Mouse (Mus musculus) liver, postnatal 0 days (tissue): ENCODE measurements around the gene Cnppd1. TPM values are rescaled to one million over a fixed set of nuclear protein-coding genes. Genes with fewer than 3 reads are reported as not detected.

Source experiments
- ATAC-seq: fragments of 200-750 bp; cut with Nextera tagmentation; 2 replicates; pipeline ENCODE4 v1.8.0; 2017; ENCODE audit warnings: mild to moderate bottlenecking, moderate library complexity
- DNase-seq: peaks from one replicate; pipeline ENCODE4 v3.0.0-alpha.2; 2016
- H3K27ac ChIP-seq: fragments of 300-500 bp; sonication (generic); 2 replicates; pipeline ENCODE4 v1.5.1; 2014; ENCODE audit warnings: antibody characterized with exemption, moderate library complexity, mild to moderate bottlenecking, low read depth
- H3K27me3 ChIP-seq: fragments of 300-500 bp; sonication (generic); 2 replicates; pipeline ENCODE4 v1.6.1; 2014; ENCODE audit warnings: low read length, control low read depth, mixed read lengths; ENCODE audit not compliant: insufficient read depth
- H3K36me3 ChIP-seq: fragments of 300-500 bp; sonication (generic); replicated peaks from 2 replicates; pipeline ENCODE4 v1.6.1; 2014; ENCODE audit warnings: mild to moderate bottlenecking, control low read depth, low read length, moderate library complexity, mixed read lengths; ENCODE audit not compliant: insufficient read depth
- H3K4me1 ChIP-seq: fragments of 300-500 bp; sonication (generic); 2 replicates; pipeline ENCODE4 v1.6.1; 2014; ENCODE audit warnings: antibody characterized with exemption, mild to moderate bottlenecking, control low read depth; ENCODE audit not compliant: insufficient read depth
- H3K4me2 ChIP-seq: fragments of 300-500 bp; sonication (generic); 2 replicates; pipeline ENCODE4 v1.6.1; 2014; ENCODE audit warnings: low read depth, mild to moderate bottlenecking, low read length, moderate library complexity, mixed read lengths
- H3K4me3 ChIP-seq: fragments of 300-500 bp; sonication (generic); 2 replicates; pipeline ENCODE4 v1.5.1; 2014; ENCODE audit warnings: low read depth, low read length
- H3K9ac ChIP-seq: fragments of 300-500 bp; sonication (generic); replicated peaks from 2 replicates; pipeline ENCODE4 v1.6.1; 2014; ENCODE audit warnings: mild to moderate bottlenecking, moderate library complexity
- H3K9me3 ChIP-seq: fragments of 300-500 bp; sonication (generic); 2 replicates; pipeline ENCODE4 v1.6.1; 2016; ENCODE audit warnings: mild to moderate bottlenecking, control low read depth, low read length, mixed read lengths
- CTCF ChIP-seq: sonication (generic); IDR thresholded peaks from 2 replicates; pipeline ENCODE4 v1.5.1; 2016; ENCODE audit warnings: antibody characterized with exemption, low read depth
- EP300 ChIP-seq: IDR thresholded peaks from 2 replicates; pipeline ENCODE4 v1.6.1; 2016; ENCODE audit warnings: antibody characterized with exemption, low read depth, mild to moderate bottlenecking
- WGBS: fragments of 180-500 bp; shearing (Covaris S2); extraction: QIAGEN DNeasy Blood & Tissue Kit; methylation state at CpG from one replicate; pipeline ENCODE4 v1.1.7; 2014; ENCODE audit not compliant: insufficient replicate concordance; 5-methylcytosine and 5-hydroxymethylcytosine counted together
- polyA plus RNA-seq: library from polyadenylated mRNA; unstranded; fragments of >200 nt; fragmentation: Nextera tagmentation; extraction: Ambion mirVana; gene quantifications from 2 replicates; pipeline ENCODE4 v1.2.1, GENCODE M21; 2015

The Cnppd1 gene
- polyA plus RNA-seq, 1 experiment from 2014 or later = 43.8 TPM

GRCm38 (mm10) chr1:75187126-75187525, 44.6 kb upstream of the Cnppd1 start:
- Histone ChIP-seq H3K4me2 (no peak overlapping the region), H3K36me3 (peaks cover 69% of the 10 kb centered on the region)

GRCm38 (mm10) chr1:75185495-75185894, 43.0 kb upstream of the Cnppd1 start:
- H3K36me3 ChIP-seq = peaks cover 78% of the 10 kb centered on the region
- 91% methylated on average over 11 of the region's 11 CpGs for WGBS
- TF ChIP-seq EP300 (no peak), CTCF (no peak)
- peaks cover 19% of the 10 kb centered on the region for H3K4me1 ChIP-seq
- no peak overlapping the region for H3K4me3 ChIP-seq
- no peak for ATAC-seq
- no peaks in the 10 kb centered on the region for H3K27me3 ChIP-seq
- no peak overlapping the region for H3K27ac ChIP-seq
- no peak overlapping the region for H3K4me2 ChIP-seq
- H3K9me3 ChIP-seq = 0 out of 2 replicates have a peak, but pooled peaks cover 2% of the 10 kb centered on the region
- no peak for DNase-seq
- no peak overlapping the region for H3K9ac ChIP-seq

More at GRCm38 (mm10) chr1:75187126-75187525, 44.6 kb upstream of the Cnppd1 start:
- H3K9me3 ChIP-seq = 0 out of 2 replicates have a peak, but pooled peaks cover 2% of the 10 kb centered on the region
- peaks cover 24% of the 10 kb centered on the region for H3K4me1 ChIP-seq
- no peak overlapping the region for H3K27ac ChIP-seq
- no peaks in the 10 kb centered on the region for H3K27me3 ChIP-seq
- DNase-seq = no peak
- no peak for ATAC-seq
- no peak for TF ChIP-seq CTCF
- TF ChIP-seq EP300 = no peak
- H3K4me3 ChIP-seq = no peak overlapping the region
- no peak overlapping the region for H3K9ac ChIP-seq

GRCm38 (mm10) chr1:75182160-75182559, 39.6 kb upstream of the Cnppd1 start:
- H3K36me3 ChIP-seq = peaks cover 70% of the 10 kb centered on the region
- H3K4me1 ChIP-seq = peaks cover 13% of the 10 kb centered on the region
- ATAC-seq (no peak), DNase-seq (no peak)
- WGBS = 72% methylated on average over 4 of the region's 4 CpGs
- no peak overlapping the region for H3K4me3 ChIP-seq
- TF ChIP-seq EP300 (no peak), CTCF (peak; percentile 46)
- no peaks in the 10 kb centered on the region for H3K27me3 ChIP-seq
- H3K27ac ChIP-seq = no peak overlapping the region
- no peak overlapping the region for H3K4me2 ChIP-seq
- 0 out of 2 replicates have a peak, but pooled peaks cover 2% of the 10 kb centered on the region for H3K9me3 ChIP-seq
- no peak overlapping the region for H3K9ac ChIP-seq

- no peak for DNase-seq
- Histone ChIP-seq H3K4me2 (no peak overlapping the region), H3K4me1 (peaks cover 13% of the 10 kb centered on the region), H3K27me3 (no peaks in the 10 kb centered on the region), H3K27ac (no peak overlapping the region), H3K4me3 (no peak overlapping the region), H3K36me3 (peaks cover 70% of the 10 kb centered on the region), H3K9ac (no peak overlapping the region), H3K9me3 (0 out of 2 replicates have a peak, but pooled peaks cover 2% of the 10 kb centered on the region)
- 88% methylated on average over 4 of the region's 4 CpGs for WGBS
- no peak for TF ChIP-seq EP300
- TF ChIP-seq CTCF = no peak
- ATAC-seq = no peak
Measured at GRCm38 (mm10) chr1:75181377-75181870, 38.9 kb upstream of the Cnppd1 start.

- H3K9ac ChIP-seq = no peak overlapping the region
- peak overlapping the region; percentile 83 for H3K4me3 ChIP-seq
- 45% methylated on average over 7 of the region's 7 CpGs for WGBS
- H3K27me3 ChIP-seq = no peaks in the 10 kb centered on the region
- peaks cover 70% of the 10 kb centered on the region for H3K36me3 ChIP-seq
- H3K4me2 ChIP-seq = peak overlapping the region; percentile 97
- H3K9me3 ChIP-seq = 0 out of 2 replicates have a peak, but pooled peaks cover 2% of the 10 kb centered on the region
- peak overlapping the region; percentile 59 for H3K27ac ChIP-seq
- TF ChIP-seq EP300 (no peak), CTCF (no peak)
- peaks cover 13% of the 10 kb centered on the region for H3K4me1 ChIP-seq
- ATAC-seq = no peak
- DNase-seq = no peak
Measured at GRCm38 (mm10) chr1:75180741-75181140, 38.2 kb upstream of the Cnppd1 start.

- WGBS = 0% methylated on average over 31 of the region's 31 CpGs
- no peak for TF ChIP-seq CTCF
- TF ChIP-seq EP300 = 0 out of 2 replicates have a peak, but pooled peaks have one; percentile 20
Measured at GRCm38 (mm10) chr1:75180105-75180590, 37.6 kb upstream of the Cnppd1 start, which contains the start of gene Abcb6. TSS of gene Abcb6 (minus strand) at chr1:75180392.

More at GRCm38 (mm10) chr1:75180105-75180590, 37.6 kb upstream of the Cnppd1 start, which contains the start of gene Abcb6:
- peaks cover 69% of the 10 kb centered on the region for H3K36me3 ChIP-seq
- peak within 1 kb of the TSS; percentile 99 for H3K27ac ChIP-seq
- 0 out of 2 replicates have a peak, but pooled peaks cover 2% of the 10 kb centered on the region for H3K9me3 ChIP-seq
- peaks cover 13% of the 10 kb centered on the region for H3K4me1 ChIP-seq
- H3K27me3 ChIP-seq = no peaks in the 10 kb centered on the region
- H3K9ac ChIP-seq = peak within 1 kb of the TSS; percentile 93
- peak within 1 kb of the TSS; percentile 97 for H3K4me2 ChIP-seq
- peak; percentile 93 for DNase-seq
- H3K4me3 ChIP-seq = peak within 1 kb of the TSS; percentile 83
- peak; percentile 86 for ATAC-seq
